Mouse (Mus musculus) ES-Bruce4 (cell line): ENCODE measurements around the gene Pum1. TPM values are rescaled to one million over a fixed set of nuclear protein-coding genes. Genes with fewer than 3 reads are reported as not detected.
A peak's percentile ranks its signal among the peaks of the same experiment; 100 is the strongest.

Source experiments
- H3K27ac ChIP-seq: 2 replicates; pipeline ENCODE4 v1.5.1; 2012; ENCODE audit warnings: low read length, inconsistent platforms; ENCODE audit not compliant: insufficient read depth
- H3K27me3 ChIP-seq: 2 replicates; pipeline ENCODE4 v1.6.1; 2012; ENCODE audit warnings: mild to moderate bottlenecking, low read length, inconsistent platforms; ENCODE audit not compliant: control insufficient read depth, poor library complexity, insufficient read depth, severe bottlenecking
- H3K36me3 ChIP-seq: 2 replicates; pipeline ENCODE4 v1.6.1; 2012; ENCODE audit warnings: inconsistent platforms, mild to moderate bottlenecking, low read length, moderate library complexity; ENCODE audit not compliant: control insufficient read depth, poor library complexity, insufficient read depth, severe bottlenecking
- H3K4me1 ChIP-seq: one replicate; pipeline ENCODE4 v1.8.1; 2011; ENCODE audit warnings: low read length; ENCODE audit not compliant: control insufficient read depth, insufficient read depth
- H3K4me3 ChIP-seq: 2 replicates; pipeline ENCODE4 v1.5.1; 2011; ENCODE audit warnings: low read depth, mild to moderate bottlenecking, low read length
- H3K9ac ChIP-seq: 2 replicates; pipeline ENCODE4 v1.6.1; 2012; ENCODE audit warnings: low read depth, mild to moderate bottlenecking, inconsistent platforms; ENCODE audit not compliant: poor library complexity, severe bottlenecking
- H3K9me3 ChIP-seq: replicated peaks from 2 replicates; pipeline ENCODE4 v1.6.1; 2012; ENCODE audit warnings: mild to moderate bottlenecking, low read length, inconsistent platforms; ENCODE audit not compliant: control insufficient read depth, poor library complexity, insufficient read depth, severe bottlenecking
- CTCF ChIP-seq: IDR thresholded peaks from one replicate; pipeline ENCODE4 v1.8.1; 2011; ENCODE audit warnings: low read depth, low read length
- EP300 ChIP-seq: IDR thresholded peaks from 2 replicates; pipeline ENCODE4 v1.6.1; 2011; ENCODE audit warnings: low read depth, low read length; ENCODE audit not compliant: insufficient read depth
- POLR2A ChIP-seq: IDR thresholded peaks from one replicate; pipeline ENCODE4 v1.8.1; 2011; ENCODE audit warnings: low read length; ENCODE audit not compliant: insufficient read depth
- polyA plus RNA-seq: library from polyadenylated mRNA; stranded (reverse); fragments of >200 nt; gene quantifications from 2 replicates; pipeline ENCODE4 v1.2.4, GENCODE M21; 2011; ENCODE audit warnings: low read depth; ENCODE audit not compliant: missing spikeins, insufficient read depth, insufficient read length

Pum1 gene
- polyA plus RNA-seq, 1 experiment: 111 TPM

DNA sequence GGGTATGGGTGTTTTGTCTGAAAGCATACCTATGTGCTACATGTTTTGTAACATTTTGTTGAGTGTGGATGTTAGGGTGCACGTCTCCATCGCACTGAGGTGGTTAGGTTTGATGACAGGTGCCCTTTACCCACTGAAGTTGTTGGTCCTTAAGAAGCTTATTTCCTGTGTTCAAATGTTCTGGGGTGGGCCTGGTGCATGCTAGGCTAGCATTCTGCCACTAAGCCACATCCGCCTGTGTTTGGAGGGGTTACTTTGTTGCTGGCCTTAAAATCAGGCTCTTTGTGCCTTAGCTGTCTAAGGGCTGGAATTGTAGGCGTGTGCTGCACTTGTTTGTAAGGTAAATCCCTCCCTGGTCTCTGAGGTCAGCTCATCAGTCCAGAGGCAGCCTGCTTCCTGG is 111.7 kb downstream of the Pum1 start:
- Histone ChIP-seq H3K36me3 (peaks cover 62% of the 10 kb centered on the region), H3K4me3 (no peak overlapping the region), H3K27me3 (no peaks in the 10 kb centered on the region), H3K9me3 (no peaks in the 10 kb centered on the region), H3K27ac (no peak overlapping the region), H3K4me1 (peaks cover 1% of the 10 kb centered on the region), H3K9ac (no peak overlapping the region)
- no peak for TF ChIP-seq CTCF
- TF ChIP-seq POLR2A: no peak

DNA sequence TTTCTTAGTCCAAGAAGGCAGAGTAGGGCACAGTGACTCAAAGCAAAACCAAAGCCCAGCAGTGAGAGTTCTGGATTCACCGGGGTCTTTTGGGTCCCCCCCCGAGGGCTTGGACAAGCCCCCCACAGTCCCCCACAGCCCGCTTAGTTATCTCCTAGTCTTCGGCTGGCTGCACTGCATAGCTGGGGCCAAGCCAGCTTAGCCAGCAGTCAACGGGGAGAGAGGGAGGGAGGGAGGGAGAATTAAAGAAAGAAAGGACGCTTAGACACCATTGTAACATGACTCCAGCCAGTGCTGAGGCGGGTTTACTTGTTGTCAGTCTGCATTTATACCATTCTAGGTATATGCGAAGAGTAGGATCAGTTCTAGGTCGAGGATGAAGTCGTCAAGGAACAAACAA is 114.5 kb downstream of the Pum1 start:
- Histone ChIP-seq H3K4me1 (peaks cover 1% of the 10 kb centered on the region), H3K27me3 (no peaks in the 10 kb centered on the region), H3K9ac (no peak overlapping the region), H3K27ac (no peak overlapping the region), H3K9me3 (no peaks in the 10 kb centered on the region), H3K36me3 (peaks cover 54% of the 10 kb centered on the region), H3K4me3 (no peak overlapping the region)
- TF ChIP-seq EP300 (no peak), CTCF (no peak), POLR2A (no peak)

DNA sequence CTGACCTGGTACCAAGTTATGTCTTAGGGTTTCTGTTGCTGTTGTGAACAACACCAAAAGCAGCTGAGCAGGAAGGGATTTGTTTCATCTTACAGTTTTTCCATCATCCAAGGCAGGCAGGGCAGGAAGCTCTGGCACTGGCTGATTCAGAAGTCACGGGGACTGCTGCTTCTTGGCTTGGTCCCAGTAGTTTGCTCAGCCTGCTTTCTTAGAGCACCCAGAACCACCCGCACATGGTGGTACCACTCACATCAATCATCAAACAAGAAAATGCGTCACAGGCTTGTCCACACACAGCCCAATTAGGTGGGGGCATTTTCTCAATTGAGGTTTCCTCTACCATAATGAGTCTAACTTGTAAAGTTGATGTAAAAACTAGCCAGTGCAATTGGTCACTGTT is 115.9 kb downstream of the Pum1 start:
- TF ChIP-seq CTCF: no peak
- Histone ChIP-seq H3K27ac (peak overlapping the region; percentile 60), H3K27me3 (no peaks in the 10 kb centered on the region), H3K9ac (no peak overlapping the region), H3K36me3 (peaks cover 40% of the 10 kb centered on the region), H3K9me3 (no peaks in the 10 kb centered on the region), H3K4me3 (no peak overlapping the region), H3K4me1 (peaks cover 1% of the 10 kb centered on the region)

DNA sequence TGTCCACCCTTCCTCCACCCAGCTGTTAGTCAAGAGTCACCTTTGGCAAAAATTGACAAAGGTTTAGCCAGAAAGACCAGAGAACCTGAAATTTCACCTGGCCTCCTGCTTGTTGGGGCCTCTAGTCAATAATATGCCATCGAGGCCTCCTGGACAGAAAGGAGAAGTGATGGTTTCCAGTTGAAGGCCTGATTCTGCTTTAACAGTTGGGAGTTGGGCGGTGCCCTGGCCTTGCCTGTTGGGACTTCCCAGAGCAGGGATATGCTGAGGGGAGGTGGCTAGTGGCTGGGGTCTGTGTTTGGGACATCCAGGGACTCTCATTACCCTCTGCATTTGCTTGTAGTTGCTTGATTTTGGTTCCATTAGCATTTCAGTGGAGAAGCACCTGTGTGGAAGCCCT is 119.4 kb downstream of the Pum1 start:
- Histone ChIP-seq H3K27me3 (no peaks in the 10 kb centered on the region), H3K27ac (peak overlapping the region; percentile 88), H3K4me3 (no peak overlapping the region), H3K9me3 (no peaks in the 10 kb centered on the region), H3K36me3 (peaks cover 29% of the 10 kb centered on the region), H3K4me1 (no peaks in the 10 kb centered on the region), H3K9ac (no peak overlapping the region)
- TF ChIP-seq EP300 (no peak), CTCF (no peak), POLR2A (no peak)

DNA sequence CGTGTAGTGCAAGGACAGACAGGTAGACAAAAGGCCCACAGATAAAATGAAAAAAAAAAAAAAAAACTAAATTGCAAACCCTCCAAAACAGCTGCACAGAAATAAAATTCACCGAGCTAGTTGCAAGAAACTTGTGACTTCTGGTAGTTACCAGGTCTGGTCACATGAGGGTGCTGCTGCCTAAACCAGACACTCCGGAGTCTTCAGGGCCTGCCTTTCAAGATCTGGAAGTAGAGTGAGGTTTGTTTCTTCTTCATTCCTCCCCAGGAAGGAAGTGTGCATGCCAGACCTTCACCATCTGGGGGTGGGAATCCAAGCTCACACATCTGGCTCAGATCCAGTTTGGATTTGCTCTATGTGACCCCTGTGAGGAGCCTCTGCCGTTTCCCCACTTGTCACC is 121.6 kb downstream of the Pum1 start:
- Histone ChIP-seq H3K9ac (no peak overlapping the region), H3K27me3 (no peaks in the 10 kb centered on the region), H3K27ac (no peak overlapping the region), H3K4me1 (no peaks in the 10 kb centered on the region), H3K4me3 (no peak overlapping the region), H3K36me3 (peaks cover 13% of the 10 kb centered on the region), H3K9me3 (no peaks in the 10 kb centered on the region)
- TF ChIP-seq CTCF: peak; percentile 59
- no peak for TF ChIP-seq POLR2A

DNA sequence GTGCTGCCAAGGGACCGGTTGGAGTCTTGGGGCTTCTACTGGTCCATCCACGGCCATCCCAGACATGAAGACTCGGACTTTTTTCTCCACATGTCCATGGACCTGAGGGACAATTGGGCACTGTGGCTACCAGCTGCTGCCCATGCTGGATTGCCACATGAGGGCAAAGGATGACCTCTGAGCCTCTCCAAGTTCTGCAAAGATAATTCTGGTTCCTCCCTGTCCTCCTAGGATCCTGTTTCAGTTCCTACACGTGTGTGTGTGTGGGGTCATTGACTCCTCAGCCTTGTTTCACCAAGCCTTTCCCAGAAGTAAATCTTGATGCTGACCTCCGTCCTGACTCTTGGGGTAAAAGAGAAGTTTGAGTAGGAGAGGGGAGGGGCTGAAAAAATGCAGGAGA is 124.4 kb downstream of the Pum1 start:
- H3K27me3 ChIP-seq: peaks cover 4% of the 10 kb centered on the region
- no peaks in the 10 kb centered on the region for H3K36me3 ChIP-seq
- TF ChIP-seq POLR2A: no peak
- H3K9me3 ChIP-seq: no peaks in the 10 kb centered on the region
- H3K4me1 ChIP-seq: no peaks in the 10 kb centered on the region
- H3K27ac ChIP-seq: no peak overlapping the region
- no peak overlapping the region for H3K9ac ChIP-seq
- no peak overlapping the region for H3K4me3 ChIP-seq

DNA sequence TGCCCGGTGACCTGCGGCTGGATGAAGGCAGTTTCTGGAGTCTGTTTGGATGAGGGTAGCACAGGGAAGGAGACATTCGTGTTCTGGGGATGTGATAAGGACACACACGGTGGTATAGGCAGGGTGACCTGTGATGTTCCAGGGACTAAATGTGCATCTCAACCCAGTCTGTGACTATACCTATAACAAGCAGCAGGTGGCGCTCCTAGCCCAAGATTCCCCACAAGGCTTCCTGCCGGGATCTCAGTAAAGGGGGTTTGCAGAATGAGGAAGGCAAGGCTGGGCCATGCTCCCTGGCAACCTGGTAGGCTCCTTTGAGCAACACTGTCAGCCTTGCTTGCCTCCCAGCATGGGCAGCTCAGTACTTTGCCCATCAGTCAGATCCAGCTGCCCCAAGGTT is 127.1 kb downstream of the Pum1 start:
- H3K27ac ChIP-seq: no peak overlapping the region
- H3K4me1 ChIP-seq: no peaks in the 10 kb centered on the region
- 0 out of 2 replicates have a peak, but pooled peaks have one; percentile 12 for TF ChIP-seq EP300
- peak; percentile 87 for TF ChIP-seq CTCF
- no peak for TF ChIP-seq POLR2A
- no peaks in the 10 kb centered on the region for H3K36me3 ChIP-seq
- H3K27me3 ChIP-seq: peaks cover 8% of the 10 kb centered on the region
- no peaks in the 10 kb centered on the region for H3K9me3 ChIP-seq
- no peak overlapping the region for H3K4me3 ChIP-seq
- no peak overlapping the region for H3K9ac ChIP-seq
